Mouse (Mus musculus) heart, adult 2 months (tissue): ENCODE results near the gene Maco1. TPM values are rescaled to one million over a fixed set of nuclear protein-coding genes. Genes with fewer than 3 reads are reported as not detected.

Experiments used
- DNase-seq, 2 experiments: peaks; one replicate each; pipeline ENCODE4 v3.0.0; 2021
- H3K27ac ChIP-seq: fragments of 200-600 bp; 2 replicates; pipeline ENCODE4 v1.8.1; 2022
- H3K27me3 ChIP-seq: fragments of 200-500 bp; 2 replicates; pipeline ENCODE4 v1.6.1; 2012; ENCODE audit warnings: mild to moderate bottlenecking, low read length, inconsistent platforms, mixed read lengths; ENCODE audit not compliant: control insufficient read depth, insufficient read depth
- H3K36me3 ChIP-seq: fragments of 200-500 bp; 2 replicates; pipeline ENCODE4 v1.6.1; 2012; ENCODE audit warnings: low read length, inconsistent platforms; ENCODE audit not compliant: control insufficient read depth, insufficient read depth
- H3K4me1 ChIP-seq: fragments of 200-500 bp; 2 replicates; pipeline ENCODE4 v1.6.1; 2011; ENCODE audit warnings: low read length; ENCODE audit not compliant: control insufficient read depth, insufficient read depth
- H3K4me3 ChIP-seq: fragments of 200-600 bp; 2 replicates; pipeline ENCODE4 v1.8.1; 2022
- H3K79me2 ChIP-seq: fragments of 200-500 bp; replicated peaks from 2 replicates; pipeline ENCODE4 v1.6.1; 2012; ENCODE audit warnings: mild to moderate bottlenecking, inconsistent platforms, low read length, moderate library complexity, mixed read lengths; ENCODE audit not compliant: control insufficient read depth, insufficient read depth
- H3K9ac ChIP-seq: fragments of 200-500 bp; 2 replicates; pipeline ENCODE4 v1.6.1; 2012; ENCODE audit warnings: low read depth, mild to moderate bottlenecking, control low read depth, inconsistent platforms, low read length, mixed read lengths
- CTCF ChIP-seq: fragments of 200-600 bp; IDR thresholded peaks from 2 replicates; pipeline ENCODE4 v1.8.1; 2022; ENCODE audit warnings: antibody characterized with exemption, mild to moderate bottlenecking, moderate library complexity
- EP300 ChIP-seq: fragments of 200-500 bp; IDR thresholded peaks from 2 replicates; pipeline ENCODE4 v1.6.1; 2011; ENCODE audit warnings: low read depth, low read length, control low read depth; ENCODE audit not compliant: insufficient read depth
- POLR2A ChIP-seq: fragments of 200-500 bp; IDR thresholded peaks from 2 replicates; pipeline ENCODE4 v1.6.1; 2011; ENCODE audit warnings: mild to moderate bottlenecking, low read depth, low read length, control low read depth; ENCODE audit not compliant: insufficient read depth
- WGBS: fragments of 180-500 bp; shearing (Covaris S2); methylation state at CpG from one replicate; pipeline ENCODE4 v1.1.7; 2018; 5-methylcytosine and 5-hydroxymethylcytosine counted together
- intact Hi-C: fragments of 180-260 bp; cut with DNase I; formaldehyde crosslinking; loops from one replicate; pipeline ENCODE4 v1.15.1; 2025
- polyA plus RNA-seq: library from polyadenylated mRNA; depleted of rRNA; stranded (reverse); fragments of >200 nt; gene quantifications from 2 replicates; pipeline ENCODE4 v1.2.3, GENCODE M21; 2012
- total RNA-seq, 2 experiments: library from RNA; stranded (reverse); gene quantifications; 2 replicates each; pipeline ENCODE4 v1.2.3; 2021

Gene Maco1
- total and polyA plus RNA-seq, 3 experiments = 5.5 to 23.4 (median 16.9) TPM

DNA sequence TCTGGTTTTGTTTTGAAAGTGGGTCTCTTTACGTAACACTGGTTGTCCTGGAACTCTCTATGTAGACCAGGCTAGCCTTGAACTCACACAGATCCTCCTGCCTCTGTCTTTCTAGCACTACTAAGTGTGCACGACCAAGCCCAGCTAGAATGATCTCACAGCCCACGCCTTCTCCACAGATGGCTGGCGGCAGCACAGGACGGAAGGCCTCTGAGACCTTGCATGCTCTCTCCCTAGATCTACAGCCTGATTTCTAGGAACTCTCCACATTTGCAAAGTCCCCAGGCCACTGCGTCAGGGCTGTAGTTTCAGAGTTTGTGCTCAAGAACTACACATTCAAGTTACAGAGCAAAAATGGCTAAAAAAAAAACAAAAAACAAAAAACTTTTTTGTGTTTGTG lies 79.0 kb downstream of the Maco1 start:
- intact Hi-C loops = no loop called here
- Histone ChIP-seq H3K4me1 (peaks cover 3% of the 10 kb centered on the region; the same call in 1 of the 2 replicates), H3K4me3 (no peak overlapping the region), H3K27me3 (no peaks in the 10 kb centered on the region), H3K9ac (no peak overlapping the region), H3K79me2 (no peaks in the 10 kb centered on the region), H3K27ac (no peak overlapping the region), H3K36me3 (no peaks in the 10 kb centered on the region)
- WGBS = 84% methylated on average over 6 of the region's 6 CpGs
- TF ChIP-seq POLR2A (no peak), CTCF (no peak), EP300 (no peak)
- no peak for DNase-seq

DNA sequence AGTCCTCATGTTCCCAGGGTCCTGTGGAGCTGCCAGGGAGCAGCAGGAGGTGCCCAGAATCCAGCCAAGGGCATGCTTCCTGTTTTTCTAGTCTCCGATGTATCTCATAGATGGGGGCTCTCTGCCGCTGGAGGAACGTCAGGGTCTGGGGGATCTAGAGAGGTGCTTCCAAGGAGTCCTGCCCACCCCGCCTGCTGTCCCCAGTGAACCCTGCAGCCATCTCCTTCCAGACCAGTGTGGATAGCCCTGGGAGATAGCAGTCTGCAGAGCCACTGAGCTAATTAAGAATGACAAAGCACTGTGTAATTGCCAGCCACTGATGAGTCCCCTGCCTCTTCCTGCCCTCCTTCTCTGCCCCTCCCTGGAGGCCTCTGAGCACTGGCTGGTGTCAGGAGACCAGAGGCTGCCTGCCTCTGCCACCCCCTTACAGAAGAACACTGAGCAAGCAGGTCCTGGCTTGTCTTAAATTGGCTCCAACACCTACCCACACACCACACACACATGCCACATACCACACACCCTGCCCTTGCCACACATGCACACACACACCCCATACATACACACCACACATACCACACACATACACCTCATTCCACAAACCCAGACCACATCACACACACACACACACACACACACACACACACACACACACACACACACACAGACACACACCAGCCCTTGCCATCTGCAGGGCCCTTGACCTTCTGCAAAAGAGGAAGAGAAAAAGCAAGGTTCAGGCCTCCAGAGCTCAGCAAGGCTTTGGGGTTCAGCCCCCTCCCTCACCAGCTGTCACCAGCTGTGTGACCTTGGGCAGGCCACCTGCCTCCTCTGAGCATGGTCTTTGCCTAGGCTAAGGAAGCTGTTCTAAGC lies 80.1 kb downstream of the Maco1 start:
- TF ChIP-seq CTCF (no peak), EP300 (no peak), POLR2A (no peak)
- Histone ChIP-seq H3K79me2 (no peaks in the 10 kb centered on the region), H3K9ac (no peak overlapping the region), H3K27me3 (no peaks in the 10 kb centered on the region), H3K4me3 (no peak overlapping the region), H3K4me1 (peaks cover 4% of the 10 kb centered on the region), H3K36me3 (no peaks in the 10 kb centered on the region), H3K27ac (no peak overlapping the region)
- intact Hi-C loops = no loop called here
- no peak for DNase-seq
- WGBS = 53% methylated on average over 4 of the region's 4 CpGs

DNA sequence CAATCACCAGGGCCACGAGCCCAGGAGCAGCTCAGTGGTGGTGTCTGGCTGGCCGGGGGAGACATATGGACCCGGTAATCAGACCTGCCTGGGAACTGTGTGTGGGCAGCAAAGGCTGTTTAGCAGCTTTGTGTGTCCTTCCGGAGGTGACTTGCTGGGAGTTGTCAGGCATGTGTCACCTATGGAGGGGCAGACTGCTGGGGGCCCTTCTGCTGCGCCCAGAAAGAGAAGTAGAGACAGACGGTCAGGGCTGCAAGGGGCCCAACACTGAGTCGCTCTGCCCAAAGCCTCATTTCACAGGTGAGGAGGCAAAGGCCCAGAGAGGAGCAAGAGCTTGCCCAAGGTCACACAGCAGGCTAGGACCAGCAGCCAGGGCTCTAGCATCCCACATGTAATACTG lies 83.3 kb downstream of the Maco1 start:
- H3K4me1 ChIP-seq = peaks cover 7% of the 10 kb centered on the region
- TF ChIP-seq CTCF (no peak), EP300 (no peak), POLR2A (no peak)
- WGBS = 87% methylated on average over 7 of the region's 7 CpGs
- DNase-seq = no peak
- no peaks in the 10 kb centered on the region for H3K36me3 ChIP-seq
- H3K27me3 ChIP-seq = no peaks in the 10 kb centered on the region
- H3K9ac ChIP-seq = no peak overlapping the region
- no peak overlapping the region for H3K27ac ChIP-seq
- intact Hi-C loops = loop anchor here (5.0 kb wide), 1 partner anchor 38 kb away; no protein-coding TSS in a partner anchor
- H3K79me2 ChIP-seq = no peaks in the 10 kb centered on the region
- H3K4me3 ChIP-seq = no peak overlapping the region

DNA sequence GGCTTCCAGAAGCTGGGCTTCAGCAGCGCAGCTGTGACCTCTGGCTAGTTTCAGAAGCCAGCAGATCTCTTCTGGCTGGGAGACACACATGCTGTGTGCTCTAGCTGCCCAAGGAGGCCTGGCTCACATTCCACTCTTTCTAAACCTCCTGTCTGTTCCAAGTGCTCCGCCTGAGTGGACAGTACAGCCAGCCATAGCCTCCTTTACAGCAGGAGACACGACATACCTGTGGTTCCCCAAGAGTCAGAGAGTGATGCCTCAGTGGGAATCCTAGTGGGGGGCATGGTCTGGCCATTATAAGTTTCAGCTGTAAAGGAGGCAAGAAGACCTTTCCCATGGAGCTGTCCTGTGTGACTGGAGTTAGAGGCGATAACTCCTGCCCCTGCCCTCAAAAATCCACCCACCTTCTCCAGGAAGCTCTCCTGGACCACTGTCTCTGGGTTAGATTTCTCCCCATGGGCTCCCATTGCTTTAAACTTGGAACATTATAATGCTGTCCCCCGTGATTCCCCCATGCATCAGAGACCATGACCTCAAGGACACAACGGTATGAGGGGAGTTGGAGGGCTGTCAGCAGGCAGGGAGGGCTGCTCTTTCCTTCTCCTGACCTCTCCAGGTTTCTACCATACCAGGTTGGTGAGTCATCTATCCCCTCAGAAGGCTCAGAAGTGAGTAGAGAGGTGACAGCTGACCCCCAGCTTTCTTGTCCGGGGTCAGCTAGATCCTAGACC lies 83.9 kb downstream of the Maco1 start:
- intact Hi-C loops = loop anchor here (5.0 kb wide), 1 partner anchor 37 kb away; no protein-coding TSS in a partner anchor
- H3K27me3 ChIP-seq = no peaks in the 10 kb centered on the region
- H3K27ac ChIP-seq = no peak overlapping the region; the same call in 1 of the 2 replicates
- TF ChIP-seq CTCF (no peak), EP300 (no peak), POLR2A (no peak)
- no peak overlapping the region for H3K9ac ChIP-seq
- H3K4me1 ChIP-seq = peaks cover 12% of the 10 kb centered on the region
- peaks cover 1% of the 10 kb centered on the region; the same call in 1 of the 2 replicates for H3K79me2 ChIP-seq
- peak in 1 of 2 experiments; percentile 69 for DNase-seq
- H3K4me3 ChIP-seq = no peak overlapping the region
- no peaks in the 10 kb centered on the region for H3K36me3 ChIP-seq
- WGBS = 60% methylated on average over 7 of the region's 7 CpGs

DNA sequence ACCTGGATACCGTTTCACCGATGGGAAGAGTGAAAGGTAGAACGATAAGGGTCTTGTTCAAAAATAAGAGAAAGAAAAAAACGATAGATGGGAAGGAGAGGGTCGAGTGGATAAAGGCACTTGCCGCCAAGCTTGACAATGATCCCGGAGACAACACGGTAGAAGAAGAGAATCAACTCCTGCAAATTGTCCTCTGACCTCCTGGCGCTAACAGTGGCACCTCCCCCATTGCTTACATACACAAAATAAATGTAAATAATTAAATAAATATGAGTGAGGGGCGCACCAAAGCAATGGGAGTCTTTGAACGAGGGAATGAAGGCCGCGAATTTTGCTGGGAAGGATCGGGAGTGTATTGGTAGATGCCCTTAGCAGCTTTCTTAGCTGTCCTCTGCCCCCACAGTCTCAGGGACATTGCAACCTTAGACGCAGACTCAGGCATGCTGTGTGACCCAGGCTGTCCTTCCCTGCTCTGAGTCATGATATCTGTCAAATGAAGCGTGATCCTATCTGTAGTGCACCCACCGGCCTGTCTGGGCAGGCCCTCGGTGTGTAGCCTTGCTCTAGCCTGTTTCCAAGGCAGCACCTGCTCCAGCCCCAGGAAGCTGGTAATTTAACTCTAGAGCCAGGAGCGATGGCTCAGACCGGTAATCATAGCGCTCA lies 84.8 kb downstream of the Maco1 start:
- no peak for TF ChIP-seq CTCF
- TF ChIP-seq EP300 = no peak
- TF ChIP-seq POLR2A = no peak
- H3K27ac ChIP-seq = peak overlapping the region; percentile 92
- intact Hi-C loops = loop anchor here (5.0 kb wide), 1 partner anchor 36 kb away; no protein-coding TSS in a partner anchor
- H3K4me1 ChIP-seq = peaks cover 17% of the 10 kb centered on the region
- peaks cover 1% of the 10 kb centered on the region; the same call in 1 of the 2 replicates for H3K79me2 ChIP-seq
- DNase-seq = peak in 1 of 2 experiments; percentile 31
- H3K36me3 ChIP-seq = no peaks in the 10 kb centered on the region
- 19% methylated on average over 21 of the region's 21 CpGs for WGBS
- H3K9ac ChIP-seq = peak overlapping the region; percentile 24
- no peaks in the 10 kb centered on the region for H3K27me3 ChIP-seq
- peak overlapping the region; percentile 67 for H3K4me3 ChIP-seq
